Mouse (Mus musculus) heart, postnatal 0 days (tissue): ENCODE results near the gene Ugt2a3. TPM values are rescaled to one million over a fixed set of nuclear protein-coding genes. Genes with fewer than 3 reads are reported as not detected.
"Not testable (repeated sequence)": the region's sequence is repeated elsewhere in the genome, so short reads cannot be mapped to it uniquely, and the experiment has no call there.

ENCODE experiments used
- ATAC-seq: fragments of 200-750 bp; cut with Nextera tagmentation; 2 replicates; pipeline ENCODE4 v1.8.0; 2017; ENCODE audit warnings: low read depth, moderate number of reproducible peaks, moderate library complexity; ENCODE audit not compliant: insufficient read depth
- DNase-seq: peaks from one replicate; pipeline ENCODE4 v3.0.0-alpha.2; 2016; ENCODE audit warnings: low spot score
- H3K27ac ChIP-seq: fragments of 300-500 bp; sonication (generic); 2 replicates; pipeline ENCODE4 v1.5.1; 2014; ENCODE audit warnings: low read depth, mild to moderate bottlenecking
- H3K27me3 ChIP-seq: fragments of 300-500 bp; sonication (generic); 2 replicates; pipeline ENCODE4 v1.6.1; 2014; ENCODE audit warnings: low read length, mixed read lengths; ENCODE audit not compliant: control insufficient read depth, insufficient read depth
- H3K36me3 ChIP-seq: fragments of 300-500 bp; sonication (generic); replicated peaks from 2 replicates; pipeline ENCODE4 v1.6.1; 2014; ENCODE audit warnings: low read length, mixed read lengths; ENCODE audit not compliant: control insufficient read depth, insufficient read depth
- H3K4me1 ChIP-seq: fragments of 300-500 bp; sonication (generic); 2 replicates; pipeline ENCODE4 v1.6.1; 2014; ENCODE audit warnings: antibody characterized with exemption; ENCODE audit not compliant: control insufficient read depth, insufficient read depth
- H3K4me2 ChIP-seq: fragments of 300-500 bp; sonication (generic); 2 replicates; pipeline ENCODE4 v1.6.1; 2014; ENCODE audit warnings: low read depth, mild to moderate bottlenecking, low read length, moderate library complexity
- H3K4me3 ChIP-seq: fragments of 300-500 bp; sonication (generic); 2 replicates; pipeline ENCODE4 v1.5.1; 2014; ENCODE audit warnings: low read depth, low read length
- H3K9ac ChIP-seq: fragments of 300-500 bp; sonication (generic); replicated peaks from 2 replicates; pipeline ENCODE4 v1.6.1; 2014; ENCODE audit warnings: low read depth, low read length, mixed read lengths
- H3K9me3 ChIP-seq: fragments of 300-500 bp; sonication (generic); replicated peaks from 2 replicates; pipeline ENCODE4 v1.6.1; 2016; ENCODE audit warnings: low read length; ENCODE audit not compliant: control insufficient read depth
- CTCF ChIP-seq: IDR thresholded peaks from 2 replicates; pipeline ENCODE4 v1.5.1; 2016; ENCODE audit warnings: antibody characterized with exemption, control low read depth, low read depth
- EP300 ChIP-seq: IDR thresholded peaks from 2 replicates; pipeline ENCODE4 v1.6.1; 2016; ENCODE audit warnings: antibody characterized with exemption, low read depth
- WGBS: fragments of 180-500 bp; shearing (Covaris S2); extraction: QIAGEN DNeasy Blood & Tissue Kit; methylation state at CpG from one replicate; pipeline ENCODE4 v1.1.7; 2014; 5-methylcytosine and 5-hydroxymethylcytosine counted together
- polyA plus RNA-seq: library from polyadenylated mRNA; unstranded; fragments of >200 nt; fragmentation: Nextera tagmentation; extraction: Ambion mirVana; gene quantifications from 2 replicates; pipeline ENCODE4 v1.2.1, GENCODE M21; 2015
- total RNA-seq: library from RNA; depleted of rRNA; stranded (reverse); fragments of >200 nt; gene quantifications from 2 replicates; pipeline ENCODE4 v1.2.3, GENCODE M21; 2014; ENCODE audit warnings: low replicate concordance

Ugt2a3 gene
- total and polyA plus RNA-seq, 2 experiments from 2014 or later: not detected

DNA sequence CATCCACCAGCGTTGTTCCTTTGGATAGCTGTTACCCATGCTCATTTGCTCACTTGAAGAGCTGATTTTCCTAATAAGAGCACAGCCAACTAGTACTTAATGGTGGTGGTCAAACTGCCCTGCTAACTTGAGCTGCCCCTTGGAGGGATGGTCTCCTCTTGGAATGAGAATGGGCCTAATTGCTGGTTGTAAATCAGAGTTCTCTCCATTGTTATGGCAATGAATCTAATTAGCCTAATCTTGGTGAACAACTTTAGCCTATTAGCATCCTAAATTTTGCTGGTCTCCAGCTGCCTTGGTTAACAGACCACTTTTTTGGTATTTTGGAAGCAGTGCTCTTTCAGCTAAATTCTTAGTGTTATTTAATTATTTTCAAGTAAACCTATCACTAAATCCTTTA is 13.4 kb upstream of the Ugt2a3 start:
- ATAC-seq: no peak
- H3K9me3 ChIP-seq: no peaks in the 10 kb centered on the region
- H3K27me3 ChIP-seq: no peaks in the 10 kb centered on the region
- TF ChIP-seq CTCF (no peak), EP300 (no peak)
- H3K36me3 ChIP-seq: no peaks in the 10 kb centered on the region
- no peak overlapping the region for H3K27ac ChIP-seq
- no peak overlapping the region for H3K4me3 ChIP-seq
- WGBS: 35% methylated on average over 1 of the region's 1 CpGs
- no peaks in the 10 kb centered on the region for H3K4me1 ChIP-seq
- H3K4me2 ChIP-seq: no peak overlapping the region
- no peak for DNase-seq
- H3K9ac ChIP-seq: no peak overlapping the region

- not testable (repeated sequence) for ATAC-seq, H3K27ac ChIP-seq, H3K9ac ChIP-seq, H3K9me3 ChIP-seq, H3K36me3 ChIP-seq, H3K27me3 ChIP-seq, DNase-seq, H3K4me2 ChIP-seq, H3K4me1 ChIP-seq, H3K4me3 ChIP-seq
- WGBS: 57% methylated on average over 1 of the region's 1 CpGs
Measured at GRCm38 (mm10) chr5:87349150-87349549, 12.2 kb upstream of the Ugt2a3 start.

DNA sequence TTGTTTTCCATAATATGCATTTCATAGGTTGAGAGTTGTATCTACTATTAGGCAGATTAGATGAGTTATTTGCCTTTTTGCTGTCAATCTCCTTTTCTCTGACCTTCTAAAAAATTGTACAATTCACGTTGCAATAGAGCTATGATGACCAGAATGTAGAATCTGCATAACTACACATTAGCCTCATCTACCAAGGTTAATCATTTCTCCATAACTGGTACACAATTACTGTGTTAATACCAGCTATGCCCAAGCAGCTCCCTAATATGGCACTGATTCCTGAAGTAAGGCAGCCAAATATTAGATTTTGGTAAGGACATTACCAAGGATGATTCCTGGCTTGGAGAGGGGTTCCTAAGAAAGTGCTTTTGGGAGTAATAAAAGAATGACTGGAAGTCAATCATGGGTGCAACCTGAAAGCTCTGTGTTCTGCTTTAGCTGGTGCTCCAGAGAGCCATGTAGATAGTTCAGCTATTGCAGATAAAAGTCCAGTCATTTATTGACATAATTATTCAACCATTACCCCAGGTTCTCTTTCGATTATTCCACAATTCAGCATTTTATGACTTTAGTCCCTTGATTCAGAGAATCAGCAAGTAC is 10.6 kb upstream of the Ugt2a3 start:
- not testable (repeated sequence) for H3K27ac ChIP-seq, H3K36me3 ChIP-seq, H3K4me1 ChIP-seq, H3K9me3 ChIP-seq, DNase-seq, H3K4me2 ChIP-seq, H3K9ac ChIP-seq, H3K27me3 ChIP-seq, ATAC-seq, H3K4me3 ChIP-seq
- 53% methylated on average over 2 of the region's 2 CpGs for WGBS

DNA sequence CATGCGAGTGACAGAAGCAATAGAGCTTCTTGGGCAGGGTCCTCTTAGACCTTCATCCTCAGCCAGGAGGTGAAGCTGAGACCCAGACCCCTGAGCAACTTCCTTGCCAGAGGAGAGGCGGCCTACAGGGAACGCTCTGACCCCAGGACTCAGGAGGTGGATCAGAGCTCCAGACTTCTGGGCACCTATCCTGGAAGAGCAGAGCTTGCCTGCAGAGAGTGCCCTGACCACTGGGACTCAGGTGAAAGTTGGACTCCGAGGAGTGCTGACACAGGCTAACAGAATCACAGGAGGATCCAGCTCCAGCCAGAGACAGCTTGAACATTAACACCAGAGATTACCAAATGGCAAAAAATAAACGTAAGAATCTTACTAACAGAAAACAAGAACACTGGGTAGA is 3.5 kb upstream of the Ugt2a3 start:
- DNase-seq: no peak
- Histone ChIP-seq H3K27ac (no peak overlapping the region), H3K27me3 (no peaks in the 10 kb centered on the region), H3K4me2 (no peak overlapping the region), H3K36me3 (no peaks in the 10 kb centered on the region), H3K4me3 (no peak overlapping the region), H3K4me1 (no peaks in the 10 kb centered on the region), H3K9me3 (no peaks in the 10 kb centered on the region), H3K9ac (no peak overlapping the region)
- no peak for ATAC-seq
- 72% methylated on average over 5 of the region's 5 CpGs for WGBS
- no peak for TF ChIP-seq EP300
- no peak for TF ChIP-seq CTCF

DNA sequence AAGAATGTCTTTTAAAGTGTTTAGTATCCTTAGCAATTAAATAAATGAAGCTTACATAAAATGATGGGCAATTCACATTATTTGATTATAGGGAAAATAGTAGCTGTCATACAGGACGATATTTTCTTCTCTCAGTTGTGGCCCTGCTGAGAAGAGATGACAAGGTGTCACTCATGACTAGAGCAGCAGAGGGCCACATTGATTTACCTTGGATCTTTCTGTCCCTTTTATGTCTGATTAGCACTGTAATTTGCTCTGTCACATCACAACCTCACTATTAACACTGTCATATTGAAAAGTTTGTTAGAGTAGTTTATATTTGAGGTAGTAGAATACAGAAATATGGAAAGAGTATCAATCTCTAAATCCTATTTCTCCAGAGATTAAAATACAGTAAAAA is 1.8 kb downstream of the Ugt2a3 start:
- no peak for ATAC-seq
- H3K27me3 ChIP-seq: no peaks in the 10 kb centered on the region

DNA sequence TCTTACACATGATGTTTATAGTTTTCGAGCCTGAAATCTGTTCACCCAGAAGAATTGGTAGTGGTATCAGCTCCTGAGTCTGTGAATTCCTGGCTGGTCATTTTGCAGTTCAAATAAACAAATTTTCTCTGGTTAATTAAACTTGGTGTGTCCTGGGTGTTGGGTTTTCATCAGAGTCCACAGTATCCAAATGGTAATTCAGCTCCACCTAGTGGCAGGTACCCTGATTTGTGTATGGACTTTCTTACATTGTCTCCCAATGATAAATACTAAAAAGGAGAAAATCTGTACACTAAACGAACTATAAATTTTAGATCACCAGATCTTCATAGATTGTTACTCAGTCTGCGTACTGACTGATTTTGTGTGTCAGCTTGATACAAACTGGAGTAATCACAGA is 3.4 kb downstream of the Ugt2a3 start:
- TF ChIP-seq CTCF (0 out of 2 replicates have a peak, but pooled peaks have one; percentile 21), EP300 (no peak)
- ATAC-seq: no peak
- Histone ChIP-seq H3K4me3 (no peak overlapping the region), H3K4me2 (no peak overlapping the region), H3K27ac (no peak overlapping the region), H3K9ac (no peak overlapping the region), H3K27me3 (no peaks in the 10 kb centered on the region), H3K4me1 (no peaks in the 10 kb centered on the region), H3K36me3 (no peaks in the 10 kb centered on the region), H3K9me3 (no peaks in the 10 kb centered on the region)
- DNase-seq: peak; percentile 6
- WGBS: 49% methylated on average over 3 of the region's 3 CpGs

More for the DNA sequence above, 1.8 kb downstream of the Ugt2a3 start:
- H3K4me2 ChIP-seq: no peak overlapping the region
- H3K4me3 ChIP-seq: no peak overlapping the region
- H3K9me3 ChIP-seq: no peaks in the 10 kb centered on the region
- no peaks in the 10 kb centered on the region for H3K36me3 ChIP-seq
- no peak for DNase-seq
- TF ChIP-seq CTCF (no peak), EP300 (no peak)
- no peaks in the 10 kb centered on the region for H3K4me1 ChIP-seq
- H3K27ac ChIP-seq: no peak overlapping the region
- H3K9ac ChIP-seq: no peak overlapping the region
- WGBS: 66% methylated on average over 1 of the region's 1 CpGs
